Mouse (Mus musculus) hindbrain, embryonic 13.5 days (tissue): ENCODE measurements at regions not wholly inside any gene's neighbourhood (a gene's known extent, or its start where the extent isn't known, plus 50 kb on each side); places are given as distances from the start of the nearest gene placed in this dataset.
"Not testable (repeated sequence)": the region's sequence is repeated elsewhere in the genome, so short reads cannot be mapped to it uniquely, and the experiment has no call there.

Experiments
- ATAC-seq: fragments of 200-750 bp; cut with Nextera tagmentation; 2 replicates; pipeline ENCODE4 v1.8.0; 2017; ENCODE audit warnings: moderate TSS enrichment; ENCODE audit not compliant: low FRiP score
- H3K27ac ChIP-seq: fragments of 300-500 bp; sonication (generic); 2 replicates; pipeline ENCODE4 v1.5.1; 2015; ENCODE audit warnings: inconsistent platforms, mild to moderate bottlenecking, moderate library complexity
- H3K27me3 ChIP-seq: fragments of 300-500 bp; sonication (generic); 2 replicates; pipeline ENCODE4 v1.6.1; 2015; ENCODE audit warnings: mild to moderate bottlenecking, inconsistent platforms
- H3K36me3 ChIP-seq: fragments of 300-500 bp; sonication (generic); 2 replicates; pipeline ENCODE4 v1.6.1; 2015; ENCODE audit warnings: mild to moderate bottlenecking, inconsistent platforms
- H3K4me1 ChIP-seq: fragments of 300-500 bp; sonication (generic); replicated peaks from 2 replicates; pipeline ENCODE4 v1.6.1; 2015; ENCODE audit warnings: inconsistent platforms
- H3K4me2 ChIP-seq: fragments of 300-500 bp; sonication (generic); 2 replicates; pipeline ENCODE4 v1.6.1; 2015; ENCODE audit warnings: inconsistent platforms, mild to moderate bottlenecking, moderate library complexity
- H3K4me3 ChIP-seq: fragments of 300-500 bp; sonication (generic); 2 replicates; pipeline ENCODE4 v1.5.1; 2015; ENCODE audit warnings: mild to moderate bottlenecking, inconsistent platforms
- H3K9ac ChIP-seq: fragments of 300-500 bp; sonication (generic); 2 replicates; pipeline ENCODE4 v1.6.1; 2015; ENCODE audit warnings: mild to moderate bottlenecking, inconsistent platforms
- H3K9me3 ChIP-seq: fragments of 300-500 bp; sonication (generic); 2 replicates; pipeline ENCODE4 v1.6.1; 2016; ENCODE audit warnings: inconsistent platforms
- WGBS: fragments of 180-500 bp; shearing (Covaris S2); methylation state at CpG from one replicate; pipeline ENCODE4 v1.1.7; 2015; 5-methylcytosine and 5-hydroxymethylcytosine counted together

GRCm38 (mm10) chr16:15194926-15195711 lies 122.1 kb upstream of the Gm21897 start:
- Histone ChIP-seq H3K27ac (no peak overlapping the region), H3K36me3 (no peaks in the 10 kb centered on the region), H3K4me1 (no peaks in the 10 kb centered on the region), H3K27me3 (no peaks in the 10 kb centered on the region), H3K9me3 (no peaks in the 10 kb centered on the region), H3K4me2 (no peak overlapping the region), H3K4me3 (no peak overlapping the region), H3K9ac (no peak overlapping the region)
- ATAC-seq, result no peak
- 69% methylated on average over 6 of the region's 6 CpGs for WGBS

- H3K9me3 ChIP-seq, H3K27ac ChIP-seq, H3K4me2 ChIP-seq, H3K9ac ChIP-seq, H3K4me3 ChIP-seq, H3K4me1 ChIP-seq, ATAC-seq, H3K27me3 ChIP-seq, H3K36me3 ChIP-seq: not testable (repeated sequence)
- WGBS, result 96% methylated on average over 6 of the region's 12 CpGs
Observed at GRCm38 (mm10) chr16:15195931-15196330, 121.3 kb upstream of the Gm21897 start.

GRCm38 (mm10) chr16:15196855-15197254 lies 120.4 kb upstream of the Gm21897 start:
- no peak overlapping the region for H3K4me2 ChIP-seq
- no peak for ATAC-seq
- no peaks in the 10 kb centered on the region for H3K27me3 ChIP-seq
- no peak overlapping the region for H3K27ac ChIP-seq
- no peak overlapping the region for H3K4me3 ChIP-seq
- no peak overlapping the region for H3K9ac ChIP-seq
- H3K36me3 ChIP-seq, result no peaks in the 10 kb centered on the region
- H3K9me3 ChIP-seq, result no peaks in the 10 kb centered on the region
- H3K4me1 ChIP-seq, result no peaks in the 10 kb centered on the region

- H3K4me1 ChIP-seq, result no peaks in the 10 kb centered on the region
- ATAC-seq, result no peak
- H3K4me2 ChIP-seq, result no peak overlapping the region
- no peaks in the 10 kb centered on the region for H3K36me3 ChIP-seq
- 92% methylated on average over 2 of the region's 2 CpGs for WGBS
- no peaks in the 10 kb centered on the region for H3K9me3 ChIP-seq
- H3K27me3 ChIP-seq, result no peaks in the 10 kb centered on the region
- no peak overlapping the region for H3K4me3 ChIP-seq
- H3K9ac ChIP-seq, result no peak overlapping the region
- H3K27ac ChIP-seq, result no peak overlapping the region
Observed at GRCm38 (mm10) chr16:15215921-15216320, 101.3 kb upstream of the Gm21897 start.

- 65% methylated on average over 4 of the region's 4 CpGs for WGBS
- Histone ChIP-seq H3K9me3 (no peaks in the 10 kb centered on the region), H3K4me2 (no peak overlapping the region), H3K27ac (no peak overlapping the region), H3K4me3 (no peak overlapping the region), H3K27me3 (no peaks in the 10 kb centered on the region), H3K4me1 (no peaks in the 10 kb centered on the region), H3K36me3 (no peaks in the 10 kb centered on the region), H3K9ac (no peak overlapping the region)
- ATAC-seq, result no peak
Observed at GRCm38 (mm10) chr16:15220961-15221547, 96.2 kb upstream of the Gm21897 start.

- no peak overlapping the region for H3K9ac ChIP-seq
- no peaks in the 10 kb centered on the region for H3K27me3 ChIP-seq
- no peaks in the 10 kb centered on the region for H3K36me3 ChIP-seq
- no peak for ATAC-seq
- no peak overlapping the region for H3K4me3 ChIP-seq
- H3K4me1 ChIP-seq, result no peaks in the 10 kb centered on the region
- H3K9me3 ChIP-seq, result no peaks in the 10 kb centered on the region
- H3K4me2 ChIP-seq, result no peak overlapping the region
- no peak overlapping the region for H3K27ac ChIP-seq
Observed at GRCm38 (mm10) chr16:15237836-15238235, 79.4 kb upstream of the Gm21897 start.

GRCm38 (mm10) chr16:15238449-15238848 lies 78.8 kb upstream of the Gm21897 start:
- Histone ChIP-seq H3K4me2 (no peak overlapping the region), H3K9ac (no peak overlapping the region), H3K4me1 (no peaks in the 10 kb centered on the region), H3K27me3 (no peaks in the 10 kb centered on the region), H3K36me3 (no peaks in the 10 kb centered on the region), H3K27ac (no peak overlapping the region), H3K9me3 (no peaks in the 10 kb centered on the region), H3K4me3 (no peak overlapping the region)
- no peak for ATAC-seq

GRCm38 (mm10) chr16:15250186-15250585 lies 67.1 kb upstream of the Gm21897 start:
- no peaks in the 10 kb centered on the region for H3K4me1 ChIP-seq
- no peak for ATAC-seq

GRCm38 (mm10) chr16:15251686-15252085 lies 65.6 kb upstream of the Gm21897 start:
- no peak for ATAC-seq
- WGBS, result 83% methylated on average over 2 of the region's 2 CpGs
- H3K27ac ChIP-seq, result no peak overlapping the region
- H3K9ac ChIP-seq, result no peak overlapping the region
- no peaks in the 10 kb centered on the region for H3K4me1 ChIP-seq
- H3K9me3 ChIP-seq, result no peaks in the 10 kb centered on the region
- H3K36me3 ChIP-seq, result no peaks in the 10 kb centered on the region
- H3K4me3 ChIP-seq, result no peak overlapping the region
- no peak overlapping the region for H3K4me2 ChIP-seq
- no peaks in the 10 kb centered on the region for H3K27me3 ChIP-seq

More at GRCm38 (mm10) chr16:15250186-15250585, 67.1 kb upstream of the Gm21897 start:
- Histone ChIP-seq H3K9ac (no peak overlapping the region), H3K4me2 (no peak overlapping the region), H3K4me3 (no peak overlapping the region), H3K27me3 (no peaks in the 10 kb centered on the region), H3K27ac (no peak overlapping the region), H3K9me3 (no peaks in the 10 kb centered on the region), H3K36me3 (no peaks in the 10 kb centered on the region)

GRCm38 (mm10) chr16:15252666-15253347 lies 64.5 kb upstream of the Gm21897 start:
- no peak overlapping the region for H3K4me3 ChIP-seq
- WGBS, result 84% methylated on average over 6 of the region's 6 CpGs
- ATAC-seq, result no peak
- no peaks in the 10 kb centered on the region for H3K9me3 ChIP-seq
- H3K27ac ChIP-seq, result no peak overlapping the region
- no peaks in the 10 kb centered on the region for H3K4me1 ChIP-seq
- no peak overlapping the region for H3K4me2 ChIP-seq
- no peak overlapping the region for H3K9ac ChIP-seq
- H3K36me3 ChIP-seq, result no peaks in the 10 kb centered on the region
- no peaks in the 10 kb centered on the region for H3K27me3 ChIP-seq

GRCm38 (mm10) chr16:15253348-15253693 lies 63.9 kb upstream of the Gm21897 start:
- no peaks in the 10 kb centered on the region for H3K36me3 ChIP-seq
- H3K27ac ChIP-seq, result no peak overlapping the region
- H3K27me3 ChIP-seq, result no peaks in the 10 kb centered on the region
- no peak overlapping the region for H3K4me3 ChIP-seq
- no peak for ATAC-seq
- no peak overlapping the region for H3K9ac ChIP-seq
- no peaks in the 10 kb centered on the region for H3K4me1 ChIP-seq
- 84% methylated on average over 3 of the region's 3 CpGs for WGBS
- H3K9me3 ChIP-seq, result no peaks in the 10 kb centered on the region
- no peak overlapping the region for H3K4me2 ChIP-seq

GRCm38 (mm10) chr16:15254669-15255068 lies 62.6 kb upstream of the Gm21897 start:
- ATAC-seq, result no peak
- H3K27me3 ChIP-seq, result no peaks in the 10 kb centered on the region
- no peak overlapping the region for H3K9ac ChIP-seq
- WGBS, result 98% methylated on average over 2 of the region's 2 CpGs
- no peak overlapping the region for H3K4me2 ChIP-seq
- H3K27ac ChIP-seq, result no peak overlapping the region
- no peaks in the 10 kb centered on the region for H3K9me3 ChIP-seq
- no peaks in the 10 kb centered on the region for H3K4me1 ChIP-seq
- no peaks in the 10 kb centered on the region for H3K36me3 ChIP-seq
- H3K4me3 ChIP-seq, result no peak overlapping the region

GRCm38 (mm10) chr16:15259474-15259873 lies 57.8 kb upstream of the Gm21897 start:
- no peak overlapping the region for H3K9ac ChIP-seq
- no peaks in the 10 kb centered on the region for H3K9me3 ChIP-seq
- 68% methylated on average over 6 of the region's 6 CpGs for WGBS
- ATAC-seq, result no peak
- H3K4me3 ChIP-seq, result no peak overlapping the region
- no peaks in the 10 kb centered on the region for H3K36me3 ChIP-seq
- no peak overlapping the region for H3K4me2 ChIP-seq
- no peak overlapping the region for H3K27ac ChIP-seq
- no peaks in the 10 kb centered on the region for H3K27me3 ChIP-seq
- H3K4me1 ChIP-seq, result no peaks in the 10 kb centered on the region
